Mouse (Mus musculus) ES-Bruce4 (cell line): ENCODE data around the gene Adat3. TPM values are rescaled to one million over a fixed set of nuclear protein-coding genes. Genes with fewer than 3 reads are reported as not detected.

ENCODE experiments used
- H3K27ac ChIP-seq: 2 replicates; pipeline ENCODE4 v1.5.1; 2012; ENCODE audit warnings: low read length, inconsistent platforms; ENCODE audit not compliant: insufficient read depth
- H3K27me3 ChIP-seq: 2 replicates; pipeline ENCODE4 v1.6.1; 2012; ENCODE audit warnings: mild to moderate bottlenecking, low read length, inconsistent platforms; ENCODE audit not compliant: control insufficient read depth, poor library complexity, insufficient read depth, severe bottlenecking
- H3K36me3 ChIP-seq: 2 replicates; pipeline ENCODE4 v1.6.1; 2012; ENCODE audit warnings: inconsistent platforms, mild to moderate bottlenecking, low read length, moderate library complexity; ENCODE audit not compliant: control insufficient read depth, poor library complexity, insufficient read depth, severe bottlenecking
- H3K4me1 ChIP-seq: one replicate; pipeline ENCODE4 v1.8.1; 2011; ENCODE audit warnings: low read length; ENCODE audit not compliant: control insufficient read depth, insufficient read depth
- H3K4me3 ChIP-seq: 2 replicates; pipeline ENCODE4 v1.5.1; 2011; ENCODE audit warnings: low read depth, mild to moderate bottlenecking, low read length
- H3K9ac ChIP-seq: 2 replicates; pipeline ENCODE4 v1.6.1; 2012; ENCODE audit warnings: low read depth, mild to moderate bottlenecking, inconsistent platforms; ENCODE audit not compliant: poor library complexity, severe bottlenecking
- H3K9me3 ChIP-seq: replicated peaks from 2 replicates; pipeline ENCODE4 v1.6.1; 2012; ENCODE audit warnings: mild to moderate bottlenecking, low read length, inconsistent platforms; ENCODE audit not compliant: control insufficient read depth, poor library complexity, insufficient read depth, severe bottlenecking
- CTCF ChIP-seq: IDR thresholded peaks from one replicate; pipeline ENCODE4 v1.8.1; 2011; ENCODE audit warnings: low read depth, low read length
- EP300 ChIP-seq: IDR thresholded peaks from 2 replicates; pipeline ENCODE4 v1.6.1; 2011; ENCODE audit warnings: low read depth, low read length; ENCODE audit not compliant: insufficient read depth
- POLR2A ChIP-seq: IDR thresholded peaks from one replicate; pipeline ENCODE4 v1.8.1; 2011; ENCODE audit warnings: low read length; ENCODE audit not compliant: insufficient read depth
- polyA plus RNA-seq: library from polyadenylated mRNA; stranded (reverse); fragments of >200 nt; gene quantifications from 2 replicates; pipeline ENCODE4 v1.2.4, GENCODE M21; 2011; ENCODE audit warnings: low read depth; ENCODE audit not compliant: missing spikeins, insufficient read depth, insufficient read length

Gene Adat3
- polyA plus RNA-seq, 1 experiment = 5.4 TPM

DNA sequence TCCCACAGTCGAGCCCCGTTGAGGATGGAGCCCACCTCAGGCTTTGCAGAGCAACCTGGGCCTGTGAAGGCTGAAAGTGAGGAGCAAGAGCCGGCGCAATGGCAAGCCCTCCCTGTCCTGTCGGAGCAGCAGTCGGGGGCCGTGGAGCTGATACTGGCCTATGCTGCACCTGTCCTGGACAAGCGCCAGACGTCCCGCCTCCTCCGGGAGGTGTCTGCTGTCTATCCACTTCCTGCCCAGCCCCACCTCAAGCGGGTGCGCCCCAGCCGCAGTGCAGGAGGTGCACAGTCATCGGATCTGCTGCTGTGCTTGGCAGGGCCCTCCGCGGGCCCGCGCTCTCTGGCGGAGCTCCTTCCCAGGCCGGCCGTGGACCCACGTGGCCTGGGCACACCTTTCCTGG, 3.6 kb downstream of the Adat3 start:
- Histone ChIP-seq H3K9me3 (no peaks in the 10 kb centered on the region), H3K9ac (peak overlapping the region; percentile 32), H3K27ac (peak overlapping the region; percentile 22; the same call in 1 of the 2 replicates), H3K4me3 (peak overlapping the region; percentile 62), H3K36me3 (no peaks in the 10 kb centered on the region), H3K27me3 (no peaks in the 10 kb centered on the region), H3K4me1 (peaks cover 8% of the 10 kb centered on the region)
- TF ChIP-seq POLR2A (no peak), CTCF (no peak), EP300 (no peak)

DNA sequence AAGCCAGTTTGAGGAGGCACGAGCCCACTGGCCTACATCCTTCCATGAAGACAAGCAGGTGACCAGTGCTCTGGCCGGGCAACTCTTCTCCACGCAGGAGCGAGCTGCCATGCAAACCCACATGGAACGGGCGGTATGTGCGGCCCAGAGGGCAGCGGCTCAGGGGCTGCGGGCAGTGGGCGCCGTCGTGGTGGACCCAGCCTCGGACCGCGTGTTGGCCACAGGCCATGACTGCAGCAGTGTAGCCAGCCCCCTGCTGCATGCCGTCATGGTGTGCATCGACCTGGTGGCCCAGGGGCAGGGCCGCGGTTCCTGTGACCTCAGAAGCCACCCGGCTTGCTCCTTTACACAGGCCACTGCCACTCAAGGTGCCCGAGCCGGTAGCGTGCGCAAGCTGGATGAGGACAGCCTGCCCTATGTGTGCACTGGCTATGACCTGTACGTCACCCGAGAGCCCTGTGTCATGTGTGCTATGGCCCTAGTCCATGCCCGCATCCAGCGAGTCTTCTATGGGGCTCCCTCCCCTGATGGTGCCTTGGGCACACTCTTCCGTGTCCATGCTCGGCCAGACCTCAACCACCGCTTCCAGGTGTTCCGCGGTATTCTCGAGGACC, 4.2 kb downstream of the Adat3 start:
- Histone ChIP-seq H3K9ac (peak overlapping the region; percentile 32), H3K9me3 (no peaks in the 10 kb centered on the region), H3K36me3 (no peaks in the 10 kb centered on the region), H3K4me3 (peak overlapping the region; percentile 62), H3K27ac (no peak overlapping the region), H3K4me1 (peaks cover 8% of the 10 kb centered on the region), H3K27me3 (no peaks in the 10 kb centered on the region)
- TF ChIP-seq EP300 = no peak
- TF ChIP-seq CTCF = no peak
- no peak for TF ChIP-seq POLR2A

DNA sequence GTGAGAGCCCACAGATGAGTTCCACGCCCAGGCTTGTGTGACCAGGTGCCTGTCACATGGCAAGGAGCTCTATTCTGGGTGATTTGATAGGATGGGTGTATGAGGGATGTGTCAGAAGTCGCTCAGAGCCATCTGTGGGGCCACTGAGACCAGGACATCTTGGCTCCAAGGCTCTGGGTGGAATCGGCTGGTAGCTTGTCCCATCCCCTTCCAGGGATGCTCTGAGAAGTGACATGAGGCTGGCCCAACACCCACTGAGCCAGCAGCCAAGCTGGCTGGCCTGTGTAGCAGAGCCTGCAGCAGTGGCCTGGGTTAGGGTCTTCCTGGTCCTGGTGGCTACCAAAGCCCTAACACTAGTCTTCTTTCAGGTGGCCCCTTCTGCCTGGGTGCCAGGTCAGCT, 5.8 kb downstream of the Adat3 start:
- H3K9ac ChIP-seq = no peak overlapping the region
- 0 out of 2 replicates have a peak, but pooled peaks cover 5% of the 10 kb centered on the region for H3K36me3 ChIP-seq
- H3K27me3 ChIP-seq = no peaks in the 10 kb centered on the region
- peaks cover 8% of the 10 kb centered on the region for H3K4me1 ChIP-seq
- TF ChIP-seq EP300 (no peak), CTCF (no peak), POLR2A (no peak)
- H3K9me3 ChIP-seq = no peaks in the 10 kb centered on the region
- no peak overlapping the region for H3K4me3 ChIP-seq
- no peak overlapping the region for H3K27ac ChIP-seq

DNA sequence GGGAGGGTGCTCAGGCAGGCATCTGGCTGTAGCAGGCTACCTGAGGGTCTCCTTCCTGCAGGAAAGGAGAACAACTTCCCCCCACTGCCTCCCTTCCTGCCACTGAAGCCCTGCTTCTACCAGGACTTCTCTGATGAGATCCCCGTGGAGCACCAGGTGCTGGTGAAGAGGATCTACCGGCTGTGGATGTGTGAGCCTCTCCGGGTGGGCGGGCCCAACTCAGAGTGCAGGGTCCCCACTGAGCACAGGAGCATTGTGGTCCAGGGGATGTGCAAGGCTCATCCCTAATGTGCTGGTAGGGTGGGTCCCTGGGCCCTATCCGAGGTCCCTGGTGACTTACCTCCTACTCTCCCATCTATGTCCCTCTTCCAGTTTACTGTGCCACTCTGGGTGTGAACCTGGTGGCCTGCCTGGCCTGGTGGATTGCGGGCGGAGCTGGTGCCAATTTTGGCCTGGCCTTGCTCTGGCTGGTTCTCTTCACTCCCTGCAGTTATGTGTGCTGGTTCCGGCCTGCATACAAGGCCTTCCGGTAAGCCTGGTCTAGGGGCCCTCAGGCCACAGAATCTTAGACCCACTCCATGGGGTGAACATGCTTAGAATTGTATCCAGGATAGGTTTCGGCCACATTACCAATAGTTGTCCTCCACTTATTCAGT, 6.7 kb downstream of the Adat3 start:
- Histone ChIP-seq H3K4me3 (no peak overlapping the region), H3K9ac (no peak overlapping the region), H3K27me3 (no peaks in the 10 kb centered on the region), H3K9me3 (no peaks in the 10 kb centered on the region), H3K27ac (no peak overlapping the region), H3K4me1 (peaks cover 4% of the 10 kb centered on the region), H3K36me3 (0 out of 2 replicates have a peak, but pooled peaks cover 5% of the 10 kb centered on the region)
- TF ChIP-seq EP300 (no peak), CTCF (no peak), POLR2A (no peak)

DNA sequence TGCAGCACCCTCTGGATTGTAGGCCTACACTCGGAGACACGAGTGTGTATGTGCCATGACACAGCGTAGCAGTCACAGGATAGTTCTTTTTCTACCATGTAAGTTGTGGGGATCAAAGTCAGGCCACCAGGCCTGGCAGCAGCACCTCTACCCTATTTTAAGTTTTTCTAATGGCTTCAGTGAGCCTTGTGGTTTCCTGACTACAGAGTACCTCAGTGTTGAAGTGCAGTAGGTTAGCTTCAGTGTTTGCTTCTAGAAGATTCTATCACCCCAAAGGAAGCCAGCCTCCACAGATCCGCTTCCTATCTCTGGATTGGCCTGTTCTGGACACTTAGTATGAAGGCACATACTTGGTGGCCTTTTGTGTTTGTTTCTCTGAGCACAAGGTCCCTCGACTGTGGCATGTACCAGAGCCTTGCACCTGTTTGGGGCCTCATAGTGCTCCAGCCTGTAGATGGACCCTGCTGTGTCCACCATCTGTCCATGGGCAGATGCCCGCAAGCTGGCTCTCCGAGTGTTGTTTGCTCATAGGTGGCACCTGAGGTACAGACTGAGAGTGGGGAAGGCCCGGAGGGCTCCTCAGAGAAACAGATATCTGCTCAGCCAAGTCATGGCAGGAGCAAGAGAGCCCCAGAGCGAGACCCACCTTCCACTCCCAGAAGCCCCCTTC, 7.6 kb downstream of the Adat3 start:
- no peaks in the 10 kb centered on the region for H3K27me3 ChIP-seq
- H3K4me1 ChIP-seq = peaks cover 2% of the 10 kb centered on the region
- no peak overlapping the region for H3K4me3 ChIP-seq
- H3K36me3 ChIP-seq = peaks cover 8% of the 10 kb centered on the region; the same call in 1 of the 2 replicates
- TF ChIP-seq CTCF (no peak), EP300 (no peak), POLR2A (no peak)
- no peaks in the 10 kb centered on the region for H3K9me3 ChIP-seq
- no peak overlapping the region for H3K9ac ChIP-seq
- no peak overlapping the region for H3K27ac ChIP-seq

DNA sequence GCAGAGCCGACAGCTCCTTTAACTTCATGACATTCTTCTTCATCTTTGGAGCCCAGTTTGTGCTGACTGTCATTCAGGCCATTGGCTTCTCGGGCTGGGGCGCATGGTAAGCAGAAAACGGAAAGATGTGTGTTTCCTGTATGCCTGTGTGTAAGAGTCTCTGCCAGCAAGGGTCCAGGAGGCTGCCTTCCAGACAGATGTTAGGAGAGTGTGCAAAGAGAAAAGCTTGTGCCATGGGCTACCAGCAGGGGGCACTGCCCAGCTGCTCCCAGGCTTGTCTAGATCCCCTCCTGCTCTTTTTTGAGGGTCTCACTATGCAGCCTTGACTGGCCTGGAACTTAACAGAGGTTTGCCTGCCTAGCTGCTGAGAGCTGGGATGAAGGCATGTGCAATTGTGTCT, 8.3 kb downstream of the Adat3 start:
- Histone ChIP-seq H3K27me3 (no peaks in the 10 kb centered on the region), H3K4me3 (no peak overlapping the region), H3K27ac (no peak overlapping the region), H3K4me1 (no peaks in the 10 kb centered on the region), H3K9ac (no peak overlapping the region), H3K36me3 (peaks cover 11% of the 10 kb centered on the region; the same call in 1 of the 2 replicates), H3K9me3 (no peaks in the 10 kb centered on the region)
- no peak for TF ChIP-seq EP300
- TF ChIP-seq CTCF = no peak
- TF ChIP-seq POLR2A = no peak
